Mouse (Mus musculus): ENCODE data around the gene Gm3667. TPM values are rescaled to one million over a fixed set of nuclear protein-coding genes. Genes with fewer than 3 reads are reported as not detected.

Gm3667 gene
- 0.22 TPM for polyA plus RNA-seq (2014; fragmentation: Illumina TruSeq; extraction: RNeasy Lipid Tissue Mini Kit (QIAGEN cat#74804); ENCODE audit: low replicate concordance)

GRCm38 (mm10) chr14:6889521-6890012, at the start of gene Gm3667:
Gene Gm3667, minus strand, starts transcription at chr14:6889962.

GRCm38 (mm10) chr14:6840211-6840610, 49.6 kb downstream of the Gm3667 start, which contains the start of gene Gm3642:
Gene Gm3642, minus strand, starts transcription at chr14:6840311.

Other genes with a start within 250 kb of the Gm3667 start
- not detected for gene Gm10251, start 205.8 kb downstream of the Gm3667 start, polyA plus RNA-seq (2014; fragmentation: Illumina TruSeq; extraction: RNeasy Lipid Tissue Mini Kit (QIAGEN cat#74804); ENCODE audit: low replicate concordance)
- gene Gm8050, start 169.7 kb downstream of the Gm3667 start, polyA plus RNA-seq (2014; fragmentation: Illumina TruSeq; extraction: RNeasy Lipid Tissue Mini Kit (QIAGEN cat#74804); ENCODE audit: low replicate concordance): 0.56 TPM
- 5.2 TPM for gene Gm3636, start 147.6 kb downstream of the Gm3667 start, polyA plus RNA-seq (2014; fragmentation: Illumina TruSeq; extraction: RNeasy Lipid Tissue Mini Kit (QIAGEN cat#74804); ENCODE audit: low replicate concordance)
- gene Gm8362, start 115.6 kb downstream of the Gm3667 start, polyA plus RNA-seq (2014; fragmentation: Illumina TruSeq; extraction: RNeasy Lipid Tissue Mini Kit (QIAGEN cat#74804); ENCODE audit: low replicate concordance): not detected
- not detected for gene Gm3642, start 49.7 kb downstream of the Gm3667 start, polyA plus RNA-seq (2014; fragmentation: Illumina TruSeq; extraction: RNeasy Lipid Tissue Mini Kit (QIAGEN cat#74804); ENCODE audit: low replicate concordance)
- gene Gm6356, start 83.9 kb upstream of the Gm3667 start, polyA plus RNA-seq (2014; fragmentation: Illumina TruSeq; extraction: RNeasy Lipid Tissue Mini Kit (QIAGEN cat#74804); ENCODE audit: low replicate concordance): not detected
- not detected for gene Gm10406, start 137.5 kb upstream of the Gm3667 start, polyA plus RNA-seq (2014; fragmentation: Illumina TruSeq; extraction: RNeasy Lipid Tissue Mini Kit (QIAGEN cat#74804); ENCODE audit: low replicate concordance)
- gene Gm3685, start 155.0 kb upstream of the Gm3667 start, polyA plus RNA-seq (2014; fragmentation: Illumina TruSeq; extraction: RNeasy Lipid Tissue Mini Kit (QIAGEN cat#74804); ENCODE audit: low replicate concordance): not detected
- gene Gm3696, start 210.7 kb upstream of the Gm3667 start, polyA plus RNA-seq (2014; fragmentation: Illumina TruSeq; extraction: RNeasy Lipid Tissue Mini Kit (QIAGEN cat#74804); ENCODE audit: low replicate concordance): 1.2 TPM
- not detected for gene Gm6676, start 235.4 kb upstream of the Gm3667 start, polyA plus RNA-seq (2014; fragmentation: Illumina TruSeq; extraction: RNeasy Lipid Tissue Mini Kit (QIAGEN cat#74804); ENCODE audit: low replicate concordance)